Mouse (Mus musculus) megakaryocyte, embryonic 14.5 days (primary cell): ENCODE measurements around the gene Icam1.

Experiments used
- FLI1 ChIP-seq: IDR thresholded peaks from 2 replicates; pipeline ENCODE4 v1.6.1; 2012; ENCODE audit warnings: low read length, inconsistent platforms, mixed read lengths
- GATA1 ChIP-seq: IDR thresholded peaks from 3 replicates; pipeline ENCODE4 v1.6.1; 2012; ENCODE audit warnings: mixed read lengths, low read length, inconsistent platforms, borderline replicate concordance

GRCm38 (mm10) chr9:20966747-20967146 is 49.0 kb upstream of the Icam1 start:
- TF ChIP-seq GATA1 (no peak), FLI1 (no peak)
